Mouse (Mus musculus) cerebellum, postnatal 4 days (tissue): Measurements from ENCODE around the gene Kif5a.

Experiments
- DNase-seq, 2 experiments: peaks; one replicate each; pipeline ENCODE4 v3.0.0; 2022; ENCODE audit warnings: low spot score in 2 of 2, mixed read lengths in 1 of 2

Gene Kif5a

DNA sequence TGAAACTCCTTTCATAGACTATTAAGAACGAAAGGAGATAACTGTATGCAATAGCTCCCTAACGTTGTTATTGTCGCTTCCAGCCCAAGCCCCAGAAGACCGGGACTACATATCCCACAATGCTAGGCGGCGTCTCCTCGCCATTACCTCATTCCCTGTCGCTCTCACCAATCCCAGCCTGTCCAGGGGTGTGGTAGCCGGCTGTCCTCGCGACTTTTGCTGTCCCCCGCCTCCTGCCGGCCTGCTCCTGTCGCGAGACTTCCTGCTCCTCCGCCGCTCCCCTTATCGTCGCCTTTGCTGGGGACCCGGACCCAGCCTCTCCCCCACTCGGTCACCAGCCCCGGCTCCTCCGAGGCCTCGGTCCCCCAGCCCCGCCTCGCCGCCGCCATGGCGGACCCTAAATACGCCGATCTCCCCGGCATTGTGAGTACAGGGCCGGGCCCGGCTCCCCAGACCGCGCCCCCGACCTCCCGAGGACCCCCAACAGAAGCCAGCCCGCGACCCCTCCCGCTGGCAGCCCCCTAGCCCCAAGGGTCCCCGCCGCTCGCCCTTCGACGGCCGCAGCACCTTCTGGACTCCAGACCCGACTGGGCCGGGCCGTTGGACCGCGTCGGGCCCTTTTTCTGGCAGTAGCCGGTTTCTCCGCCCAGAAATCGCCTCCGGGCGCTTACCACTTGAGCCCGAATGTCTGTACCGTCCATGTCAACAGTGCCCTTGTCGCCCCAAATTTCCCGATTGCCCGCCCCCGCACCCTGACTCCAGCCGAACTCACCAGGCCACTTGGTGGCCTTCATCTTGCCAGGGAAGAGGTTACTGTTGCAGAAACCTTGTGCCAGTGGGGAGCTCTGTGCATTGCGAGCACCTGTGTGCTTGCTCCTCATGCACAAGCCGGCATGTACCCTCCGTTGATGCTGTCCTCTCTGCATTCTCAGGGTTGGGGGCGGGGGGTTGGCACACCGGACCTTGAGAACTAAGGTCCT lies 3.3 kb upstream of the Kif5a start, which contains the start of gene Dctn2:
Dctn2 (plus strand) TSS at position 257 of the 980 bp plus-strand sequence.
- peak; percentile 83 to 91 for DNase-seq

DNA sequence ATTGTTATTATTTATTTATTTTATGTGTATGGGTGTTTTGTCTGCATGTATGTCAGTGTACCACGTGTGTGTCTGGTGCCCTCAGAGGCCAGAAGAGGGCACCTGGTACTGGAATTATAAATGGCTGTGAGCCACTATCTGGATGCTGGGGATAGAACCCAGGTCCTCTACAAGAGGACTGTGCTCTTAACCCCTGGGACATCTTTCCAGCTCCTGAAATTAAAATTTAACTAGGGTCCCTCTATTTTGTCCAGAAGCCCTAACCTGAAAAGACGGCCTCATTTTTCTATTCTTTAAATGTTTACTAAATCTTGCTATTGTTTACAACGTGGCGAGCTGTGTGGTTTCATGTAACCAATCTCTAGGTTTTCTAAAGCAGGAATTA lies 2.6 kb upstream of the Kif5a start:
- DNase-seq = no peak

DNA sequence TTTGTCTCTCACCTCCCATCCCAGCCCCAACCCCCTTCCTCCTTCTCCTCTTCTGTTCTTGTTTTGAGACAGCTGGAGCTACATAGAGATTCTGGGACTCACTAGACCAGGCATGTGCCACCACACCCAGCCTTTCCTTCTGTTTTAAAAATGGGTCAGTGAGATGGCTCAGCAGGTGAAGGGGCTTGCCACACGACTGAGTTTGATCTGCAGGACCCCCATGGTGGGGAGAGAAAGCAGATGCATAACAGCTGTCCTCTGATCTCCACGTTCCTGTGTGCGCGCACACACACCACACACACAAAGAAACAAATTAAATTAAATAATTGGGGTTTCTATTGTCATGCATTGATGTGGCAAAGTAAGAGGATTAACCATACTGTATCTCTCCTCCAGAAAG lies 1.8 kb upstream of the Kif5a start:
- no peak for DNase-seq

DNA sequence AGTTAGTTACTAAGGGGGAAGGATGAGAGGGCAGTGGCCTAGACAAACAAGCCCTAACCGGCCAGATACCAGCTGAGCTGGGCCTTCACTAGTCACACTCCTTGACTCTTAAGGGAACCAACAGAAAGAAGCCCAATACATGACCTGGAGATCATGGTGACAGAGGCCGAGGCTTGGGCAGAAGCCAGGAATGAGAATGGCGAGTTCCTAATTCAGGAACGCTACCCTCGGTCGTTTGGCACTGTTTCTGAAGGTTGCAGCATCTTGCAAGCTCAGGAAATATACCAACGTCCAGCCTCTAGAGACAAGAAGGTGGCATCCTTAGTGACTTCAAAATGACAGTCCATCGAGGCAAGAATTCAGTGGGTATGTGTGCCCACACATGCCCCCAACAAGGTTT lies 1.2 kb upstream of the Kif5a start:
- no peak for DNase-seq

DNA sequence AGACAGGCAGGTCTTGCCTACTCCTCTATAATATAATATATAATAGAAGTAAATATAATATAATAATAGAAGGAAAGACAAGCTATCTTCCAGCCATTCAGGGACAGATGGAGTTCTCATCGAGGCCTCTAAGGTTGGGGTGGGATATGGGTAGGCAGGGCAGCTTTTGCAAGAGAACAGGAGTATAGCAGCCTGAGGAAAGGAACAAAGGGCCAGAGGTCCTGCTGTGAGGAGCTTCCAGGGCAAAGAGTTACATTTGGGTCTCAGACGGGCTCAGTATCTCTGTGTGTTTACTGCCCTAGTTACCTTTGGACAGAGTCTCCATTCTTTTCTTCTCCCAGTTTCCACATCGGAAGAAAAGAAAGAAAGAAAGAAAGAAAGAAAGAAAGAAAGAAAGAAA lies 483 bp upstream of the Kif5a start:
- DNase-seq = no peak

DNA sequence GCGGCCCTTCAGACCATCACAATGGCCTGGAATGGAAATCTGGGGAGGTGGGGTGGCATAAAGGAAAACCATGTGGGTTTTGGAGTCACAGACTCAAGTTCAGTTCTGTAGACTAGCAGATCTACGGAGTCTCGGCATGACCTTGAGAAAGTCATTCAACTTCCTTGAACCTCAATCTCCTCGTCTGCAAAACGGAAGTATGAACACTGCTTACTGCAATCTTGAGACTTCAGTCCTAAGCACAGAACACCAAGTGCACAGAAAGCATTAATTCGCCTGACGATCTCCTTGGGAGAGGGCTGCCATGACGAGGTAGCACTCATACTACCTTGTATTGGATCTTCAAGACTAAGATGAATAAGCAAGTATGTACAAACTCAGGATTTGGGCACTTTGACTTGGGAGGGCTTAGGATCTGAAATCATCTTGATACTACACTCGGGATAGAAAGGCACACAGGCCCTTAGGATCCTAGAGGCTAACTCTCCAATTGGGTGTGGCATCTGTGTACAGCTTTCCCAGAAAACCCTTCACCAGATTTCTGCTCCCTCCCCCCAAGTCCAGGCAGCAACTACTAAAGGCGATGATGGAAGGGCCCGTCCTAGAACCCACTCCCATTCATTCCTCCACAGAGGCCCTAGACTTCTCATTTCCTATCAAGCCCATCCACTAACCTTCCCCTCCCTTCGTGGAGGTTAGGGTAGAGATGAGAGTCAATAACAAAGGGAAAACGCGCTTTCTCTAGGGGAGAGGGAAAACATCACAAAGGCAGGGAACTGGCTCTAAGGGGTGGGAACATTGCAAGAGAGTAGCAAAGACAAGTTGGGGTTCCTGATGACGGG lies 1.2 kb downstream of the Kif5a start:
- no peak for DNase-seq

DNA sequence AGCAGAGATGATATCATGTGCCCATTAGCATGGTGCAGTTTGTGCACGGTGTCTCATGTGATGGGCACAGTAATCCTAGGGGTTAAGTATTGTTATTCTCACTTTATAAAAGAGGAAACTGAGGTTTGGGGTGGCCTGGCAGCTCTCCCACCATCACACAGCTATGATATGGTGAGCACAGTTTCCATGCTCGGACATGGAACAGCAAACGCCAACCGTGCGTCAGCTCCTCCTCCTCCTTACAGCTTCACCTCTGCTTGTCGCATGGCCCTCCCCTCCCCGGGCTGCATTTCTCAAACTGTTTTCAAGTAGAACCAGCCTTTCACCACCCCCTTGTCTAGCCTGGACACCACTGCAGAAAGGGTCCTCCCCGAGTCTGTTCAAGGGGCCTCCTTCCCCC lies 4.7 kb downstream of the Kif5a start:
- no peak for DNase-seq

DNA sequence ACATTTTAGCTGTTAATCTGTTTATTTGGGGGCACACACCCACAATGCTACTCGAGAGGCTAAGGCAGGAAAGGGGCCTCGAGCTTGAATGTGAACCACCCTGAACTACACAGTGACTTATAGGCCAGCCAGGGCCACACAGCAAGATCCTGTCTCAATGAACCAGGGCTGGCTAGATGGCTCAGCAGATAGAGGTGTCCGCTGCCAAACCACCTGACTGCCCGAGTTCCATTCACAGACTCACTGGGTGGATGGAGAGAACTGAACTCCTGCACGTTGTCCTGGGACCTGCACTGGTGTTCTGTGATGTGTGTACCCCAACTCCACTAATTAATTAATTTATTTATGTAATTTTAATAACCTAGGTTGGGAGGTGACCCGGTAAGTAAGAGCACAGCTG lies 5.4 kb downstream of the Kif5a start:
- no peak for DNase-seq

DNA sequence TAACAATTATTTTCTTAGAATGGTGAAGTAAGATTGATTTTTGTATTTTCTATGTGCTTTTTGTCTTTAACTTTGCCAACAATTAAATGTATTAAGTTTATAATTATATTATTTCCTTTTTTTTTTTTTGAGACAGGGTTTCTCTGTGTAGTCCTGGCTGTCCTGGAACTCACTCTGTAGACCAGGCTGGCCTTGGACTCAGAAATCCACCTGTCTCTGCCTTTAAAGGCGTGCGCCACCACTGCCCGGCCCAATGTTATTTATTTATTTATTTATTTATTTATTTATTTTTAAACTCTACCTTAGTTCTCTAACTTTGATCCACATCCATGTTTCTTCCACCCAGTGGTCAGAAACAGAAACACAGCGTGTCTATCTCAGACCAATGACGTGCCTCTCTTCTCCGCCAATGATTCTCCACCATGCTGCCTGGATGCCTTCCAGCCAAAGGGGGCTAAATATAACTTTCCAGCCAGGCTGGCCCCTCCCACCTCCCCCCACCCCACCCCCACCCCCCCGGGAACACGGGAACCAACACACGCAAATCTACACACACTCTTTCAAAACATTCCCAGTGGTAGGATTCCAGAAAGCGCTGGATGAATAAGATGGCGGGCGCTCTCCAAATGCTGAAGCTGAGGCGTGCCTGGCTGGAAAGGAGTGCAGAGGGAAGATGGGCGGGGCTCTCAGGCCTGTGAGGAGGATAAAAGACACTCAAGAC lies 7.4 kb downstream of the Kif5a start:
- no peak for DNase-seq

DNA sequence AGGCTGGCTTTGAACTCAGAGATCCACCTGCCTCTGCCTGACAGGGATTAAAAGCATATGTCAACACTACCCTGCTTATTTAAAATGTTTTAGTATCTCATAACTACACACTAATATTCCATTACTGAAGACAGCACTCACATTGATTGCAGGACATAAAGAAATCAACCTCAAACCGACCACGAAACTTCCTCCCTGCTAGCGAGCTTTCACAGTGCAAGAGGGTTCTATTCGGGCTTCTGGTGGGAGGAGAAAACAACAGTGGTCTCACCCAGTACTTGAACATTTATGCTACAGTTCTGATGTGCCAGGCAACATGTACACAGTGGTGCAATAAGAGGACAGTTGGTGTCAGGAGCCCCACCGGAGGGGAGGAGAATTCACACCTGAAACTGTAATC lies 12.3 kb downstream of the Kif5a start:
- DNase-seq = no peak

DNA sequence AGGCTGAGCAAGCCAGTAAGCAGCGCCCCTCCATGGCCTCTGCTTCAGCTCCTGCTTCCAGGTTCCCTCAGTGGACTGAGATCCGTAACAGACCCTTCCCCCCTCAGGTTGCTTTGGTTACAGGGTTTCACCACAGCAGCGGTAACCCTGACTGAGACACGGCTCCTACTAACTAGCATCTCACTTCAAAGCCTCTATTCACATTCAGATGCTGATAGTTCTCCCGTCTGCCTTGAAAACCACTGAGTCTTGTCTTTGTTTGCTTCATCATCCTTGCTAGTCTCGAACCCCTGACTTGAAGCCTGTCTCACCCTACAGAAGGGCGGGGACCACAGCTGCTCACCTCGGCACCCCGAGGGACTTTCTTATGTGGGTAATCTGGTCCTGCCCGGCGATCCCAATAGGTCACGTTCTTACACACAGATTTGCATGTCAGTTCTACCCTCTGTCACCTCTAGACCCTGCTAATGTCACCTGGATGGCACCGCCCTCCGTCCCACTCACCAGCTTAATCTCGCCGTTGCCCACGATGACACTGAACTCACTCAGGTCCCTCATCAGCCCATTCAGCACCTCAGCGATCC lies 24.8 kb downstream of the Kif5a start:
- DNase-seq = no peak

DNA sequence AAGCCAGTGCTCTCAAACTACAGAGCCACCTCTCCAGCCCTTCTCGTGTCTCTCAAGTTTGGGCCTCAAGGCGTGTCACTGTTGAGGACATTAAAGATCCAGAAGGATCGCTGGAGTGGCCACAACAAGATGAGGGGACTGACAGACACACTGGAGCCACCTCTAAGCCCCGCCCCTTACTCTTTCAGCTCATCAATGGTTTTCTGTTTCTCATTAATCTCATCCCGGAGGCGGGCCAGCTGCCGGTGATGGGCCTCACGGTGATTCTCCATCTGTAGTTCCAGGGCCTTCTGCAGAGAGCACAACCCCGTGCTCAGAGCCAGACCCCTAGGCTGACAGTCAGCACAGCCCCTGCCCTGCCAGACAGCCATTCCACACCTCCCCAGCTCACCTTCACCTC lies 26.6 kb downstream of the Kif5a start:
- no peak for DNase-seq

DNA sequence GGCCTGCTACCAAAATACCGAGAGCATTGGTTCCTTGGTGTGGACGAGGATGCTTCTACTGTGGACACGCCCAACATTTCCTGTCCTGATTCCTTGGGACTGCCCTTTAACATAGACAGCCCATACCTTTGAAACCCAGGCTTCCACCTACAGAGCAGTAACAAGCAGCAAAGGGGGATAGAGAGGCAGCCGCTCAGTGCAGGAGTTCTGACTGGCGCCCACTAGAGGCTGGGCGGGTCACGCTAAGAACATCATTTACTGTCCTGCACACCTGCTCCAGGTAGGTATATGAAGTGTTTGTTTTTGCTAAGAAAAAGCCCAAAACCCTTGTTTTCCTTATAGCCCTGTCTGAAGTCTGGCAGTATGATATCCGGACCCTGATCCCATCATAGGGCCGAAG lies 30.0 kb downstream of the Kif5a start:
- no peak for DNase-seq

DNA sequence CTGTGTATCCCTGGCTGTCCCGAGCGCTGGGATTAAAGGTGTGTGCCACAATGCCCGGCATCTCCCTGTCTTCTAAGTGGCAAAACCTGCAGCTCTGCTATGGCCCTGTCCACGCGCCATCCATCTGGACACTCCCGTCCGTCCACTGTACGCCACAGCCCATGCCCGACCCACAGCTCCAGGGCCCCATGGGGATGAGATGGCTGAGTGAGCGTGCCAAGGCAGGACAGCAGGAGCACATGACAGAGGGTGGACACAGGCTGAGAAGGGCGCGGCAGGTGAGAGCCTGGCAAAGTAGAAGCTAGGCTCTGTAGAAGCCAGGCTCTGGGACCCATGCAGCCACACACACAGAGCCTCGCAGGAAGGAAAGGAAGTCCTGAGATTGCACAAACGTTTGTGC lies 31.4 kb downstream of the Kif5a start:
- no peak for DNase-seq

DNA sequence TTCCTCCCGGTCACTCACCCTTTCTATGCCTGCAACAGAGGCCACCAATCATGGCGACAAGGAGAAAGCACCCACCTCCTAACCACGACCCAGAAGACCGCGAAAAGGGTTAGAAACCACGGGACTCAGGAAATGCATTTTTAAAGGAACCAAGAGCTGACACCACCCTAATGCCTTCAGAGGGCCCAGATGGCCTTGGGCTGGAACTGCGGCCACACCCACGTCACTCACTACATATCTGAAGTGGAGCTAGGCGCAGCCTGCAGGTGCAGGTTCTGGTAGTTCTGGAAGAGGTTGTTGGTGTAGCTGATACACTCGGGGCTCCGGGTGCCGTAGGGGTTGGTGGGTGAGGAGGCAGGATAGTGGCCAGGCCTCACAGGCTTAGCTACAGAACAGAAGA lies 32.5 kb downstream of the Kif5a start:
- no peak for DNase-seq

DNA sequence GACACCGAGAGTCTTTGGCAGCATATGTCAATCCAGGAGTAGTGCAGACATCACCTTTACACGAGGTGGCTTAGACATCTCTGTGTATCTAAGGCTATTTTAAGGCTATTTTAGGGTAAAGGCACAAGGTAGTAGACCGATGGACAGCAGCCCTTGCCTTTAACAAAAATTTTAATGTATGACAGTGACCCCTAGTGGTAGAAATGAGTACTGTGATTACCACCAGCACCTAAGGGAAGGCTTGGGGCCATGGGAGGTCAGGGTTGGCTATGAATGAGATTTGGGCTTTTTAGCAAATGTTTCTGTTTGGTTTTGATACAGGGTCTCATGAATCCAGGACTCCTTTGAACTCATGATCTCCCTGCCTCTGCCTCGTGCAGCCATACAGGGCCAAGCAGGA lies 34.3 kb downstream of the Kif5a start:
- peak in 1 of 2 experiments; percentile 36 for DNase-seq

DNA sequence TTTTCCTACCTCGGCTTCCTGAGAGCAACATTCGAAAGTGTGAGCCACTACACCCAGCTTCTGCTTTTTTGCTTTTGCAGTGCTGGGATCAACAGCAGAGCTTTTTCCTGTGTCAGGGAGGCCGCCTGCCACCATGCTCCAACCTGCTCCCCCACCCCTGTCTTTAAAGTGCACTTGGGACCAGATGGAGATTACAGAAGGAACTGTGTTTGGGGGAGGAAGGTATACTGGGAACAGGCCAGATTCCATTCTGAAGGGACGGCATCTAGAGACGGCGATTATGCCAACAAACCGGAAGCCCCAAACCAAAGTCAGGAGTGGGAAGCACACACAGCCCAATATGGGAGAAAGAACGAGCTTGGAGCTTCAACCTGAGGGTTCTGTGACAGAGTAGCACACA lies 36.0 kb downstream of the Kif5a start:
- no peak for DNase-seq

DNA sequence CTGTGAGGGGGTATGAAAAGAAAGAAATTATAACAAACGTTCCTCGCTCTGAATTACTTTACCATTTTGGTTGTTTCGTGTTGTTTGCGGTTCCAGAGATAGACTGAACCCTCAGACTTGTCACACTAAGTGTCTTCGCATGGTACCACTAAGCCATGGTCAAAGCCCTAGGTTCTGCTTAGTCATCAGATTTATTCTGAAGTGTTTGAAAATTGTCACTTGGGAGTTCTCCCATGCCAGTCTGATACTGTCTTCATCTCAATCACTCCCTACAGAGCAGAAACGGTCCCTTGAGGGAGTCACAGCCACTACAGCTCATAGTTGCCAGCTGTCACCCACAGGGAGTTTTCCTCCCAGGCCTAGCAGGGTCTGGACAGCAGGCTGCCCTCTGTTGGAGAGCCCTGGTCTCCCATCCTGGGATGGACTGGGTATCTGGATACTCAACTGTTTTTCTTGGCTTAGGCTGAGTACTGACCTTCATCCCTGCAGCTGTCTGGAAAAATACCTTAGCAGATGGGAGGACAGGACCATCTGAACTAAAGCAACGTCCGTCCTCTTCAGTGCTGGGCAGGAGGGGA lies 36.7 kb downstream of the Kif5a start:
- DNase-seq = no peak

DNA sequence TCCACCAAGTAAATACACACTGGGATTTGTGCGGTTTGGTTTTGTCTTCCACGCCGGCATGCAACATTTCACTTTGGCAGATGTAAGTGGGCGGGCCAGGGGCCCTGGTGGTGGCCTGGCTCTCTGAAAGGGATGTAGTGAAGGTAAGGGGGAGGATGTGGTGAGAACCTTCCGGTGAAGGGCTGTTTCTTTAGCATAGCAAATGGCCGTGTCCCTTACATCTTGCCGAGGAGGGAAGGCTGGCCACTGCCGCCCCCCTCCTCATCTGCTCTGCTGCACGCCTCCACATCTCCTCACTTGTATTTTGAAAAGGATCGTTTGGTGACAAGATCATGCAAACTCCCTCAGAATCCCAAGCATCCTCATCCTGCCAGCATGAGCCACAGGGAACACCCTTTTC lies 37.4 kb downstream of the Kif5a start:
- DNase-seq = no peak

DNA sequence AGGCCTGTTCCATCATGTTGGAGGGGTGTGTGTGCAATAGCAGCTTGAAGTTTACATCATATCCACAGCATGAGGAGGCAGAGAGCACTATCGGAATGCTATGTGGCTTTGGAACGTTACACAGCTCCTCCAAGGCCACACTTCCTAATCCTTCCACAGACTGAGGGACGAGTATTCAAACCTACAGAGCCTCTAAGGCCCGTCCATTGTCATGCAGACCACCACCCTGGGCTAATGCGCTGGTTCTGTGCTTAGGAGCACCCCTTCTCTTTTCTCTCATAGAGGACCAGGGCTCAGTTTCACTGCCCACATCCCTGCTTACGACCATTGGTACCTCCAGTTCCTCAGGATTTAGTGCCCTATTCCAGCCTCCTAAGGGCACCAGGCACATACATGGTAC lies 37.9 kb downstream of the Kif5a start:
- no peak for DNase-seq

DNA sequence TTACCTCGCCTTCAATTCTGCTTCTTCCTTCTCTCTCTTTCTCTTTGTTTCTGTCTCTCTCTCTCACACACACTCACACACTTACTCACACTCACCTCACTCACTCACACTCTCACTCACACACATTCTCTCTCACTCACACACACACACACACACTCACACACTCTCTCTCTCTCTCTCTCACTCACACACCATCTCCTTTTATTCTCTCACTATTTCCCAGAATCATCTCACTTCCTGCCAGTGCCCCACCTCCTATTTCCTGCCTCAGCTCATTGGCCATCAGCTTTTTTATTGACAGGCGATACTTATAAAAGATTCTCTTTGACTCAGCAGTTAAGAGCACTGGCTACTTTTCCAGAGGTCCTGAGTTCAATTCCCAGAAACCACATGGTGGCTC lies 44.8 kb downstream of the Kif5a start:
- no peak for DNase-seq
